18 mouse cellular contexts compared by ENCODE assay signal in genomic region chr15:97223431-97223830, GRCm38 (mm10). TPM values are rescaled to one million over a fixed set of nuclear protein-coding genes. Genes with fewer than 3 reads are reported as not detected.
"Had no signal": no experiment of that assay in that cellular context is flagged by ENCODE, and none has a peak within 500 bp of the region (broad histone marks: within the 10 kb centered on the region; RNA-seq: fewer than 3 reads in every experiment).

No protein-coding gene starts in this region.

- H3K4me2 ChIP-seq: limb, embryonic 12.5 days; liver, embryonic 13.5 days; midbrain, embryonic 12.5 days; neural tube, embryonic 13.5 days; stomach, embryonic 15.5 days had no signal

- H3K36me3 ChIP-seq: limb, embryonic 12.5 days; liver, embryonic 13.5 days; midbrain, embryonic 12.5 days; neural tube, embryonic 13.5 days; stomach, embryonic 15.5 days had no signal

- H3K9ac ChIP-seq: limb, embryonic 12.5 days; liver, embryonic 13.5 days; liver, postnatal 0 days; midbrain, embryonic 12.5 days; neural tube, embryonic 13.5 days; stomach, embryonic 15.5 days had no signal

- H3K4me3 ChIP-seq: limb, embryonic 12.5 days; liver, embryonic 13.5 days; megakaryocyte, embryonic 14.5 days; midbrain, embryonic 12.5 days; neural tube, embryonic 13.5 days; stomach, embryonic 15.5 days had no signal

- H3K9me3 ChIP-seq: liver, embryonic 13.5 days; neural tube, embryonic 13.5 days; stomach, embryonic 15.5 days had no signal

- H3K4me1 ChIP-seq: liver, embryonic 13.5 days; megakaryocyte, embryonic 14.5 days; midbrain, embryonic 12.5 days; neural tube, embryonic 13.5 days; stomach, embryonic 15.5 days had no signal

- ATAC-seq: hindbrain, embryonic 16.5 days; inflammation-experienced regulatory T-cells, adult 6 months; intestine, postnatal 0 days; liver, postnatal 0 days; midbrain, embryonic 16.5 days had no signal

- H3K27ac ChIP-seq: limb, embryonic 12.5 days; liver, embryonic 13.5 days; macrophage; midbrain, embryonic 12.5 days; neural tube, embryonic 13.5 days; stomach, embryonic 15.5 days had no signal

- H3K27me3 ChIP-seq: limb, embryonic 12.5 days; liver, embryonic 13.5 days; megakaryocyte, embryonic 14.5 days; midbrain, embryonic 12.5 days; neural tube, embryonic 13.5 days; stomach, embryonic 15.5 days had no signal

- DNase-seq: kidney, postnatal 14 days; layer of hippocampus, adult 9-11 months; layer of hippocampus, postnatal 36 days; liver; liver, embryonic 13.5 days; liver, postnatal 0 days; retina, postnatal 1 day; thymus, postnatal 4 days had no signal

RNA-seq across cellular contexts. Expression of gene Amigo2, which starts 23.7 kb away (rescaled TPM):
- polyA plus RNA-seq: macrophage had no signal
